Mouse (Mus musculus): ENCODE measurements around the gene Fbxl16.

GRCm38 (mm10) chr17:25836397-25837075 is 27.7 kb downstream of the Fbxl16 start:
- TF ChIP-seq CTCF (IDR thresholded peaks at IDR 0.05; ENCODE audit: low read depth, low read length), result no peak
- no peak for TF ChIP-seq TAL1 (conservative IDR thresholded peaks at IDR 0.05; ENCODE audit: low read depth, low read length)
- no peak for TF ChIP-seq GATA1 (IDR thresholded peaks at IDR 0.05; ENCODE audit: borderline replicate concordance, low read length)
